Mouse (Mus musculus) CH12F3 (cell line): ENCODE measurements around the gene Olfr374.
"Not testable (repeated sequence)": the region's sequence is repeated elsewhere in the genome, so short reads cannot be mapped to it uniquely, and the experiment has no call there.

Experiments
- in situ Hi-C: fragments of 300-500 bp; cut with MboI; formaldehyde crosslinking; loops from 2 replicates; pipeline ENCODE4 v1.14.3; 2020; ENCODE audit warnings: low sequenced_read_pairs

Gene Olfr374

DNA sequence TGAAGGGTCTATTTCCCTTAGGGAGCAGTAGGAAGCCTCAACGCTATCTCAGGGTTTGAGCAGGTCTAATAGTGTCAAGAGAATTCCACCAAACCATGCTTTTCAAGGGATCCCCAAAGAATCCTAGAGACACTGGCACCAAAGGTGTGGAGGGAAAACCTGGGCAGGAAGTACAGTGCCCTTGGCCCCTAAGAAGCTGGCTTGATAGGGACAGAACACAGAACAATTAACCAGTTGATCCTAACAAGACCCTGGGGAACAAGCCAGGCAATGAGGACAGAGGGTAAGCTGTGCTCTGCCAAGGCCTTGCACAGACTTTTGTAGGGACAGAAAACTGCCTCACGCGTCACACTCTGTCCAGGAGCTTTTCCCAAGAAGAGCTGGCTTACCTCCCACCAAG is at the start of gene Olfr374:
TSS of gene Olfr374 (plus strand) at position 301 of the 400 bp plus-strand sequence.
- in situ Hi-C loops, result no loop called here

DNA sequence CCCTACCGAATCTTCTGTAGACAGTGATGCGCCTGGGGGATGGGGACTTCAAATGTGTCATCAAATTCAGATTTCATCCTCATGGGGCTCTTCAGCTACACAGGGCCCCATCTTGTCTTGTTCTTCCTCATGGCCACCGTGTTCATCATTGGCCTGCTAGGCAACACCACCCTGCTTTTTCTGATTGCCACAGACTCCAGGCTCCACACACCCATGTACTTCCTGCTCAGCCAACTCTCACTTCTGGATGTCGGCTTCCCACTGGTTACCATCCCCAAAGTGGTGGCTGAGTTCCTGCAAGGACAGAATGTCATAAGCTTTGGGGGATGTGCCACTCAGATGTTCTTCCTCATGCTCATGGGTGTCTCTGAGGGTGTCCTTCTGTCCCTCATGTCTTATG is 49.2 kb upstream of the Olfr374 start:
- in situ Hi-C loops, result loop anchor here (25.0 kb wide), 1 partner anchor 920 kb away; no protein-coding TSS in a partner anchor

DNA sequence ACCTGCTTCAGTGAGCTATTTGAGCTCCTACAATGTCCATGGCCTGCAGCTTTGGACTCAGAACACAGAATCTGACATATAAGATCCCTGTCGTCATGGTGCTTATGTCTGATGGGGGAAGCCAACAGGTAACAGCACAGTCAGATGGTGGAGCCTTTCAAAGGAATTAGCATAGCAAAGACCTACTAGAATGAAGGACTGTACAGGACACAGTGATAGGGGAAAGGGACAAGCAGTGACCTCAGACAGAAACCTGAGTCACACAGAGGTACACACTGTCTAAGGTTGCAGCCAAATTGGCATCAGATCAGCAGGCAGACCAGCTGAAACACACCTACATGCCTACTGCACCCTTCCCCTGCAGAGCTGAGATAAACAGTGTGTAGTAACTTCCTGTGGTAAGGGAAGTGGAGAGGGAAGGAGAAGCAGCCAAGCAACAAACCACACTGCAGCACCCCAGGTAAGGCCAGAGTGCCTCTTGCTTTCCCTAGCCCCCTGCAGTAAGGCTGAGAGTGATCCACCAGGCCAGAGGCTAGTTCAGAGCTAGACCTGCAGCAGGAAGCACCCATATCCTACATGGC is 39.9 kb upstream of the Olfr374 start:
- in situ Hi-C loops, result loop anchor here (25.0 kb wide), 1 partner anchor 930 kb away; no protein-coding TSS in a partner anchor

DNA sequence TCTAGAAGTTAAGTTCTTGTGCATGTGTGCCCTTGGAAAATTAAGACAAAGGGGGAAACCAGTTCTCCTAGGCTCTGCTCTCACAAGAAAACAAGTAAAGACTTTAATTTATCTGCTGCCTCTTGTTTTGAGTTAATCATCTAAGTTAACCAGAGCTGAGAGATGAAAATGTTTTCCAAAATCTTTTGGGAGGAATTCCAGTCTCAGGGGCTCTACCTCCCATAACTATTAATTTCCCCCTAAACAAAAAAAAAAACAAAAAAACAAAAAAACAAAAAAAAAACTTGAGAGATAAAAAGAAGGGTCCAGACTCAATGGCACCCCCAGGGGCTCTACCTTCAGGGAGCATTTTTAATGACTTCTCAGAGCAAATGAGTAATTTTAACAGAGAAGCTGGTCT is 24.0 kb upstream of the Olfr374 start, which contains the start of gene Olfr373:
TSS of gene Olfr373 (plus strand) at position 301 of the 400 bp plus-strand sequence.
- in situ Hi-C loops, result not testable (repeated sequence)

DNA sequence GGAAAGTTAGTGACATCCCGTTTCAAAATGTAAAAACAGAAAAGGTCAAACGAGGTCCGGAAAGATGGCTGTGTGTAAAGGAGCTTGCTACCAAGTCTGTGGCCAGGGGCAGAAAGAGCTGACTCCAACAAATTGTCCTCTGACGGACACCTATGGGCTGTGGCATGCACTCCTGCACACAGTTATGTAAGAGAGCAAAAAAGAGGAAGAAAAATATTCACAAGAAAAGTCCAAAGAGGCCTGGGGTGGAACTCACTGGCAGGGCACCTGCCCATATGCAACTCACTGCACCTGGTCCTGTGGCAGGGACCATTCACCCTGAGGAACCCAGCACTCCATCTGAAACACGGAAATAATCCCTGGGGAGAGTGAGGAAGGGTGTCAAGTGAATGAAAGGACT is 22.1 kb upstream of the Olfr374 start:
- in situ Hi-C loops, result no loop called here

DNA sequence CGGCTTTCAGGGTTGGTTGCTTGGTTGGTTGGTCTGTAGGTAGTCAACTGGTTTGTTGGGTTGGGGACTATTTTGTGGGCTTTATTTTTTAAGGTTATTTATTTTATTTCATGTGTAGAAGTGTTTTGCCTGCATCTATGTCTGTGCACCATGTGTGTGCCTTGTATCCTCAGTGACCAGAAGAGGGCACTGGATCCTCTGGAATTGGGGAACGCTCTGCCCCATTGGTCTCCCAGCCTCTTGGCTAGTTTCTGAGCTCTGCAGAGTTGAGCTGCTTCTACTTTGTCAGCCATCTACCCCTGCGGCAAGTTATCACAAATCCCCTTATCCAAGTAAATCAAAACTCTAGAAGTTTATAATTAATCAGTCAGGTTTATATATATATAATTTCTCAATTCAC is 19.2 kb upstream of the Olfr374 start:
- in situ Hi-C loops, result not testable (repeated sequence)

- in situ Hi-C loops, result not testable (repeated sequence)
These were observed 10.1 kb upstream of the Olfr374 start for GRCm38 (mm10) chr8:72096721-72097120.

- in situ Hi-C loops, result not testable (repeated sequence)
These were observed 7.3 kb upstream of the Olfr374 start for GRCm38 (mm10) chr8:72099377-72100103.

DNA sequence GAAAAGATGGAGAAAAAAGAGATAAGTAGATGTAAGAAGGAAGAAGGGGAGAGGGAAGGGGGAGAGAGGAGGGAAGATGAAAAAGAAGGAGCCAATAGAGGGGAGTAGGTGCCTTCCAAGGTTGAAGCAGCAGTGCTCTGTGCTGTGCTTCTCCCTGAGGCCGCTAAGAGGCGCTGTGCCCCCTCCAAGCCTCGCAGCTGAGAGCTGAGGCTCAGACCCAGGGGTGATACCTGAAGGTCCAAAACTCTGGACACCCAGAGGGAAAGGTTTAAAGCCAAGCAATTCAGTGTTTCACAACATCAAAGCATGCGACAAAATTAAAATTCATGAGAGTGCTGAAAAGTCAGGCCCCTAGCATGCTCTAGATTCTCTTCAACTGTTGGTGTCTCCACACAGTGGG is 1.7 kb upstream of the Olfr374 start:
- in situ Hi-C loops, result no loop called here

DNA sequence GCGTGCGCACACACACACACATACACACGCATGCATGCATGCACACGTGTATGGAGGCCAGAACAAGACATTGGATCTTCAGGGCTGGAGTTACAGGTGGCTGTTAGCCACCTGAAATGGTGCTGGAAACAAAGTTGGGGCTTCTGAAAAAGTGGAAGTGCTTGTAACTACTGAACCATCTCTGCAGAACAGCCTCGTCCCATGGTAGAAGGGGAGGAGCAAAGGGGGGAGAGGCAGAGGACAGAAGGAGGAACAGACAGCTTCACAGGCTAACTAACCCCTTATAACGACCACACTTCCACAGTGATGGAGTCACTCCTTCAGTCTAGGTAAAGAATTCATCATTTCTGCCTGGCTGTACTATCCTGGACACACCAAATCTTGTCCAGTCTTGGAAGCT is 4.0 kb downstream of the Olfr374 start:
- in situ Hi-C loops, result no loop called here

DNA sequence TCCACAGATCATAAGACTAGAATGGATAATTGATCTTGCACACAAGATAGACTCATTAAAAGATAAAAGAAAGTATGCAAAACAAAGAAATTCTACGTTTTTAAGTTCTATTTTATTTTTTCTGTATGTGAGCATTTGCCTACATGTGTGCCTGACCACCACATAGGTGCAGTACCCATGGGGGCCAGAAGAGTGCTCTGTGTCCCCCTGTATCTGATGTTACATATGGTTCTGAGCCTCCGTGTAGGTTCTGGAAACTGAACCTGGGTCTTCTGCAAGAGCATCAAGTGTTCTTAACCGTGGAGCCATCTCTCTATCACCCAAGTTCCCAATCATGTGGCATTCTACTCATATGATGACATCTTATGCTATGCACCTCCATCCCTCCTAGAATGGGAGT is 5.6 kb downstream of the Olfr374 start:
- in situ Hi-C loops, result no loop called here

DNA sequence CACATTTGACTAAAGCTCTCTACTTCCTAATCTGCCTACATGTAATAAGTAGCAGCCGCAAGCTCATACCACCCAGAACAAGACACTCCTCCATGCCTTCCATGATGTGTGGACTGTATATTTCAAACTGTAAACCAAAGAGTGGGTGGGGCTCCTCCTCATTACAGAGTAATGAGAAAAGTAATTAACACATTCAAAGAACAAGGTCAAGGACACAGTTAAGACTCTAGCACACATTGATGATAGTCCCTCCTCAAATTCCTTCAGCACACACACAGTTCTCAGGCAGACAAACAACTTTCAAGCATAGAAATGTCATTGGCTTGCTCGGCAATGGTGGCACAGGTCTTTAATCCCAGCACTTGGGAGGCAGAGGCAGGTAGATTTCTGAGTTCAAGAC is 8.4 kb downstream of the Olfr374 start:
- in situ Hi-C loops, result no loop called here

- in situ Hi-C loops, result no loop called here
These were observed 11.8 kb downstream of the Olfr374 start for GRCm38 (mm10) chr8:72118616-72119015.

DNA sequence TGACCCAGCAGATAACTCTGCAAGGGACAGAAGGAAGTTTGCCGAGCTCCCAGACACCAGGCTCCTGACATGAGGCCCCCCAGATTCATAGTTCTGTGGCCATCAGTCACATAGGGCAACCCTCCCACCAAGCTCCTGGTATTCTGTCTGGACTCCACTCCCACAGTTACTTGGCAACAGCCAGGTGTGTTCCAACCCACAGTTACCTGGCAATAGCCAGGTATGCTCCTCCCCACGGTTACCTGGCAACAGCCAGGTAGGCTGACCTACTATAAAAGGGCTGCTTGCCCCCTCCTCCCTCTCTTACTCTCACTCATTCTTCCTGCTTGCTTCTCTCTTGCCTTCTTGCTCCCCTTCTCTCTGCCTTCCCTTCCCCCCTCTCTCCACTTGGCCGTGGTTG is 14.6 kb downstream of the Olfr374 start:
- in situ Hi-C loops, result not testable (repeated sequence)

GRCm38 (mm10) chr8:72121997-72122396 is 15.2 kb downstream of the Olfr374 start:
- in situ Hi-C loops, result no loop called here

- in situ Hi-C loops, result no loop called here
These were observed 21.0 kb downstream of the Olfr374 start for GRCm38 (mm10) chr8:72127834-72128233.

DNA sequence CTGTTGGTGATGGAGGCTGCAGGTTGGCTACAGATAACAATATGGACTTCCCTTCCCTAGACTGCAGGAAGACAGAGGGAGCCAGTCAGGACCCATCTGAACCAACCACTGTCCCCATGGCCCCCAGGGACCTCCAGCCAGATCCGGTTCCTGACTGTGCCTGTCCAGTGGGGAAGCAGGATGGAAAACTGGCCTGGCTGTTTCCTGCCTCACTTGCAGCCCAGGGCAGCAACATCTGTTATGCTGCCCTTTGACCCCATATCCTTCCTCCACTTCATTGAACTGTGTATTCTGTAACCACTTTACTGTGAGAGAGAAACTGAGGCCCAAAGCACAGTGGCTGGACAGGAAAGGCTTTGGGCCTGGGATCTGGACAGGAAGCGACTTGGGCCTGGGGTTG is 24.4 kb downstream of the Olfr374 start:
- in situ Hi-C loops, result no loop called here

DNA sequence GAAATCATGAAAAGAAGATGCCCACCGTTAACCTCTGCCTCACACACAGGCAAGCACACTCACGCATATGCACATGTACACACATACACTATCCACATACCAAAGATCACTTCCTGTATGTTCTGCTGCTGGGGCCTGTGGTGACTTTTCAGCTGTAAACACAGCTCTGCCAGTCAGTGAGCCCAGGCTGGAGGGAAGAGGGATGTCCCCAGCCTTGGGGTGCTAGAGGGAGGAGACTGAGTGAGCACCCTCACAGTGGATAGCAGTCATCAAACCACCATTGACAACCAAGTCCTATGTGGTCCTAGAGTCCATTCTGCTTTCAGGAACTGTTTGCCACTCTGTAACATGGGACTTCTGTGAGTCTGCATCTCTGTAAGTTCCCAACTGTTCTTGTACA is 25.1 kb downstream of the Olfr374 start:
- in situ Hi-C loops, result no loop called here

- in situ Hi-C loops, result no loop called here
These were observed 25.6 kb downstream of the Olfr374 start for GRCm38 (mm10) chr8:72132417-72132816.

- in situ Hi-C loops, result no loop called here
These were observed 26.1 kb downstream of the Olfr374 start for GRCm38 (mm10) chr8:72132891-72133290.

GRCm38 (mm10) chr8:72133507-72133906 is 26.7 kb downstream of the Olfr374 start:
- in situ Hi-C loops, result no loop called here

DNA sequence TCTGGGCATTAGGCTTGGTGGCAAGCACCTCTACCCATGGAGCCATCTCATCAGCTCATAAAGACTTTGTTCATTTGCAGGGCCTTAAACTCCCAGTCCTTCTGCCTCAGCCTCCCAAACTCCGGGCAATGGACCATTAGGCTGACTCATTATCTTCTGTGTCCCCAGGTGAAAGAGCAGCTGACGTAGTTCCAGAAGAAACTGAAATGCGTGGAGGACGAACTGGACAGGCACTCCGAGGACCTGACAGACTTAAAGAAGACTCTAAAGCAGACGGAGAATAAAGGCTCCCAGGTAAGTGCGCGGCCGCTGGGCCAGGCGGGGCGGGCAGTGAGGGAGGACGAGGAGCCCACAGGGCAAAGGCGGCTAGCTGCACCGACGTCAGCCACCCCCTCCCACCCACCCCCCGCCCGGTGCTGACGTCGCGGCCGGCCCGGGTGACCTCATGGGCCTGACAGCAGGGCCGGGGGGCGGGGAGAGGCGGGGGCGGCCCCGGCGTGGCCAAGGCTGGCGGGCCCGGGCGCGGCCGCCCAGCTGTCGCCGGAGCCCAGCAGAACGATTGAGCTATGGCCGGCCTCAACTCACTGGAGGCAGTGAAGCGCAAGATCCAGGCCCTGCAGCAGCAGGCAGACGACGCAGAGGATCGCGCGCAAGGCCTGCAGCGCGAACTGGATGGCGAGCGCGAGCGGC is 28.1 kb downstream of the Olfr374 start, which contains the start of gene Tpm4:
TSS of gene Tpm4 (plus strand) at position 220 of the 690 bp plus-strand sequence.
- in situ Hi-C loops, result no loop called here
